Mouse (Mus musculus) granulocyte monocyte progenitor cell, adult 5-6 weeks (primary cell): Measurements from ENCODE around the gene Cd2. TPM values are rescaled to one million over a fixed set of nuclear protein-coding genes. Genes with fewer than 3 reads are reported as not detected.

Source experiments
- ATAC-seq: replicated peaks from 2 replicates; pipeline ENCODE4 v1.8.0; 2016; ENCODE audit warnings: mild to moderate bottlenecking, moderate TSS enrichment, inconsistent platforms; ENCODE audit not compliant: poor library complexity, severe bottlenecking
- total RNA-seq, 2 experiments: library from RNA; stranded (forward) in 1 of 2; stranded (reverse) in 1 of 2; fragments of 200-712, 200-1000 nt in 1 of 2; fragments of >200 nt in 1 of 2; fragmentation: Nextera tagmentation in 1 of 2; gene quantifications; 2 replicates each; pipeline ENCODE4 v1.2.3; 2014 to 2017

Cd2 gene
- total RNA-seq, 2 experiments from 2014 or later, result not detected

DNA sequence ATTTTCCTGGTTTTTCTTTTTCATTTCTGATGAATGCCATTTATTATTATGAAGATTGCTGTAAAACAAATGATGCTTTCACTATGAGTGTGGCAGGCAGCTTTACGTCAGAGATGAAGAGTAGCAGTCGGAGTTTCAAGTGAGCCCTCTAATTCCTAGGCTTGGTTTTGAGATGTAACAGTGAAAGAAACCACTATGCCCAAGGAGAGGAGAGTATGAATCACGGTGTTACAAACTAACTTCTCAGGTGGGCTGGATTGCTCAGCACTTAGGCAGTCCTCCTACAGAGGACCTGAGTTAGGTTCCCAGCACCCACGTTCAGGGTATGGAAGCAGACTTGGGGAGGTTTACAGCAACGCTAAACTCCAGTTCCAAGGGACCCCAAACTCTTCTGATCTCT is 52.4 kb downstream of the Cd2 start:
- no peak for ATAC-seq

DNA sequence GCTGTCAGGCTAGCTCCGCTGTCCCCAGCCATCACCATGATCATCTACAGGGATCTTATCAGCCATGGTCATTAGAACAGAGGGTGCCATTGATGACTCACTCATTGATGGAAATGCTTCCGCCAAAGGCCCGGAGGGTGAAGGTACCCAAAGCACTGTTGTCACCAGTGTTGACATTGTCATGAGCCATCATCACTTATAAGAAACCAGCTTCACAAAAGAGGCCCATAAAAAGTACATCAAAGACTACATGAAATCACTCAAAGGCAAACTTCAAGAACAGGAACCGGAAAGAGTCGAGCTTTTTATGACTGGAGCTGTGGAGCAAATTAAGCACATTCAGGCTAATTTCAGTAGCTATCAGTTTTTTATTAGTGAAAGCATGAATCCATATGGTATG is 54.3 kb downstream of the Cd2 start:
- no peak for ATAC-seq

DNA sequence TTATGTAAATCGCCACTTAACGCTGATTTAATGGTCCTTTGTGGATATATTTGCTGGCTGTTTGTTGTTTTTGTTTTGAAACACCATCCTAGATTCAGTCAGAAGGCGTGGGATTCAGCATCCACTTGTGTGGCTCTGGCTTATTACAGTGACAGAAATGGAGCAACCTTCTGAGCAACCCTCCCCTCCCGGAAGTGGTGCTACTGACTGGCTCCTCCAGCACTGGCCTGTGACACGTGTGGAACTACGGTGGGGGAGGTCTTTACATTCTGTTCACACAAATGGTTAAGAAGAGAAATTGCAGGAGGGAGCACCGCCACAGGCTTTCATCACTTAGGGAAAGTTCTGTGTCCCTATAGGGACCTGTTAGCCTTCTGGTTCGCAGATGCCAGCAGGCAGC is 55.2 kb downstream of the Cd2 start:
- no peak for ATAC-seq

DNA sequence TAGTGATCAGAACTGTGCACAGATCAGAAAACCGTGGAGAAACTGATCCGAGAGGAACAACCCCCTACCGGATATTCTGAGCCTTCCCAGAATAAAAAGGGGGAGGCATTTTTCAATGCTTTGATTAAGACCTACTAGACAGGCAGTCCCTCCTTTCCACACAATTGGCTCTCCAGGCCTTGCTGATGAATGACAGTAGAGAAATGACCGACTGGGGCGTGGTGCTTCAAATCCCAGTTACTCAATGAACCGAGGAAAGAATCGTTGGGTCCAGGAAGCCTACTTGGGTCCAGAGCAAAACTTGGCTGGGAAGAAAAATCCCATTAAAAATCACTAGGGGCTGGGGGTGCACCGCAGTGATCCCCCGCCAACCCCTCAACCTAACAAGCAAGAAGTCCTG is 57.5 kb downstream of the Cd2 start:
- ATAC-seq, result no peak

DNA sequence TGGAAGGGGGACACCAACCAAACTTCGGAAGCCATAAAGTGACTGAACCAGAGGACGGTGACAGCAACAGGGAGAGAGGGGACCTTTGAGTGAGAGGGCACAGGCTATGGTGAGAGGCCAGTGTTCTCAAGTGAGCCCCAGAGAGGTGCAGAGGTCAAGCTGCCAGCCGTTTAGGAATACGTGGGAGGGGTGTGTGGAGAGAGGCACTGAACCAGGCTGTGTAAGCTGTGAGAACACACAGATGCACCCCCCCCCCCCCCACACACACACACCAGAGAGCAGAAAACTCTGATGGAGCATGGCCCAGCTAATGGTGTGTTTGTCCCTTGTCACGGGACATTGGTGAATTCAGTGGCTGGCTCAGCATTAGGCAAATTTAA is 58.2 kb downstream of the Cd2 start:
- ATAC-seq, result no peak

DNA sequence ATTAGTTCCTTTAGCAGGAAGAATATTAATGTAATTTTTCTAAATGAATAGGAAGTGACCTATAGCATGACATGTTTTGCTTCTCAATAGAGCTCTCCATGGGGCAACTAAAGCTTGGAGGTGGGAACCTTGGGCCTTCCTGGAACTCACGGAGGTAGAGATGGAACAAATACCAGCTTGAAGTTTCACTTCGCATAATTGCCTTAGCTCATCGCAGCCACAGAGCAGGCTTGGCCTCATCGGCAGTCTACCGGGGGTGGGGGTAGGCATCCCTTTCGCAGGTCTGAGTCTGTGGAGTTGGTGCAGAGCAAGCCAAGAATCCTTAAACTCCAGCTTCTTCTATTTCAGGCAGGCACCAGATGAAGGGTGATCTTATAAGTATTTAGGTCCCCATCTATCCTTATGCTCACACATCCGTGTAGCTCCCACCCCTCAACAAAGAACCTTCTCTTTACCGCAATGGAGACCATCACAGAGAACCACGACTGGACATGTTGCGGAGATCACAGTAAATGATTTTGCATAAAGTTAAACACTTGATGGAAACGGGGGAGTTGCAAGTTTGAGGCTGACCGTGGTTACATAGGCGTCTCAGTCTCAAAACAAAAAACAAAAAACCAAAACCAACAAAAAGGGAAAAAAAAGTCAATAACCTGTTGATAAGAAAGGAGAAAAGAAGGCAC is 58.7 kb downstream of the Cd2 start:
- no peak for ATAC-seq

DNA sequence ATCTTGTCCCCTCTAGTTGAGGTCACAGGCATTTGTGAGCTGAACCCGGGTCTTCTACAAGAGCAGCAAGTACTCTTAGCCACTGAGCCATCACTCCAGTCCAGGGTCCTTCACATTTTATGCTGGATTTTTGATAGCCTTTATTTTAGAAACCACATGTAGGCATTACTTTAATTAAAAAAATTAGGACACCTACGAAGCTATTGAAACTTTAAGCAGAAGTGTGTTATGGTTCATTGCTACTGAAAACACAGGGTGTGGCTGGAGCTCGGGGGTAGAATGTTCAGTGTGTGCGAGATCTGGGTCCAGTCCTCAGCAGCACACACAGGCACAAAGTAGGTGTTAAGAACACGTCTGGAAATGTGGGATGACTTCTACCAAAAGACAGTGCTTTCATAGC is 59.7 kb downstream of the Cd2 start:
- ATAC-seq, result no peak

Other genes starting within 250 kb of the Cd2 start
- not detected in 2 replicates for gene Ptgfrn, start 177.7 kb downstream of the Cd2 start, total RNA-seq (2014; fragmentation: Nextera tagmentation)
- gene Ptgfrn, start 177.7 kb downstream of the Cd2 start, total RNA-seq (2017), result 0.17 TPM in 1 of 2 replicates, not detected in the other
- 0.13 TPM in 2 replicates for gene Igsf3, start 89.1 kb upstream of the Cd2 start, total RNA-seq (2014; fragmentation: Nextera tagmentation)
- under 0.01 and 0.04 TPM in 2 replicates for gene Igsf3, start 89.1 kb upstream of the Cd2 start, total RNA-seq (2017)